Comparison of ENCODE assay signal across 7 mouse cellular contexts in the genomic region with DNA sequence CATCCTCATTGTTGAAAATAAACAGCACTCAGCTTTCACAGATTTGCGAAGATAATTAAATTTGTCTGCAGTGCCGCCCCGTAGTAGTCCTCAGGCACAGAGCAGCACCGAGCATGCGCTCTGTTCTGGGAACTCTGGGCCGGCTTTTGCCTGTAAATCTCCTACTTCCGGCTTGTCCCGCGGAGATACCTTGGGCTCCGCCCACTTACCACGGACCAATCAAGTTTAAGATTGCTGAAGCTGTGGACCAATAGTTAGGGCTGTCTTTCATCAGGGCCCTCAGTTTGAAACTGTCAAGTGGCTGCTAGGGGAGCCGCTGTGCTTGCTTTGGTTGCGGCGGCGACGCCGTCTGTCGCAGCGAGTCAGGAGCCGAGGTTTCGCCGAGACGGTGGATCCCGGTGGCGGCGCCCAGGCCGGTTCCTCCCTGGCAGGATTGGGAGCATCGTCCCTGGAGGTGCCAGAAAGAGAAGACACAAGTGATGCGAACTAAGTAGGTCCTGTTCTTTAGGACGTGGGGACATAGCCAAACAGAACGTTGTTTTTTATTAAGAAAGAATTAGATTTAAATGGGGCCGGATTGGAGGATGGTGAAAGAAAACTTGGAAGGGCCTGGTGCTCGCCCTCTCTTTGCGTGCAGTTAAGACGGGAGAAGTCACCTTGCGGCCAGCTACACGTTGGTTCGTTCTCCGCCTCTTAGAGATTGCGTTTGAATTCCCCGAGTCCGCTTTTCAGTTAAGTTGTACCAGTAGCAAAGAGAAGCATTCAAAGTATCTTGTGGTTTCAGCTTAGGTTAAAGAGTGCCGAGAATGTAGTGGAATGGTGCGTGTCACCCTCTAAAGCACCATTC. TPM values are rescaled to one million over a fixed set of nuclear protein-coding genes. Genes with fewer than 3 reads are reported as not detected.
DNase-seq lines count a peak whose midpoint lies in the region; ATAC-seq and TF ChIP-seq lines count a peak whose summit lies in the region.

Poc5 (plus strand) TSS at position 253 of the 847 bp plus-strand sequence.

- H3K4me1 ChIP-seq in embryonic facial prominence, embryonic 10.5 days, result peaks cover 11% of the 10 kb centered on the region
- H3K4me1 ChIP-seq in intestine, postnatal 0 days (replicated peaks; ENCODE audit: control insufficient read depth, insufficient read depth, low read length), result peaks cover 7% of the 10 kb centered on the region
- H3K4me1 ChIP-seq in midbrain, embryonic 12.5 days, result peaks cover 13% of the 10 kb centered on the region
- no peaks in the 10 kb centered on the region for H3K4me1 ChIP-seq in small intestine, adult 2 months (ENCODE audit: control insufficient read depth, insufficient read depth, insufficient read length, low read length)

- WGBS in embryonic facial prominence, embryonic 10.5 days, result under 1% methylated on average over 44 of the region's 44 CpGs
- under 1% methylated on average over 44 of the region's 44 CpGs for WGBS in intestine, postnatal 0 days
- WGBS in midbrain, embryonic 12.5 days, result under 1% methylated on average over 44 of the region's 44 CpGs
- under 1% methylated on average over 44 of the region's 44 CpGs for WGBS in small intestine, adult 2 months

- peak; percentile 98 for DNase-seq in adrenal gland, postnatal 10 days
- peak; percentile 96 for DNase-seq in embryonic facial prominence, embryonic 10.5 days (ENCODE audit: low spot score)
- peak; percentile 96 for DNase-seq in gonadal fat pad, adult 2 months (ENCODE audit: low read depth)
- DNase-seq in left cerebral cortex, postnatal 4 days, result peak; percentile 97

- no peaks in the 10 kb centered on the region for H3K27me3 ChIP-seq in embryonic facial prominence, embryonic 10.5 days (replicated peaks; ENCODE audit: low read depth, poor library complexity, severe bottlenecking)
- H3K27me3 ChIP-seq in intestine, postnatal 0 days (replicated peaks; ENCODE audit: control insufficient read depth, insufficient read depth, low read length), result no peaks in the 10 kb centered on the region
- no peaks in the 10 kb centered on the region for H3K27me3 ChIP-seq in midbrain, embryonic 12.5 days
- H3K27me3 ChIP-seq in small intestine, adult 2 months (ENCODE audit: control insufficient read depth, insufficient read depth, low read length), result no peaks in the 10 kb centered on the region

- ATAC-seq in intestine, postnatal 0 days, result peak; percentile 99
- ATAC-seq in midbrain, embryonic 12.5 days (ENCODE audit: low FRiP score, low read depth), result peak; percentile 100

- peak; percentile 62; the same call in 1 of the 2 replicates for TF ChIP-seq POLR2A in small intestine, adult 2 months (IDR thresholded peaks at IDR 0.05; ENCODE audit: low read depth, low read length)

- intact Hi-C loops in left cerebral cortex, postnatal 4 days (cut with DNase I), result loop anchor here (10.0 kb wide), 1 partner anchor 363 kb away; no protein-coding TSS in a partner anchor

- peak; percentile 1; the same call in 1 of the 2 replicates for TF ChIP-seq CTCF in intestine, postnatal 0 days (IDR thresholded peaks at IDR 0.05; ENCODE audit: low read depth)
- TF ChIP-seq CTCF in small intestine, adult 2 months (IDR thresholded peaks at IDR 0.05; ENCODE audit: extremely low read depth, insufficient read length, insufficient replicate concordance, low read depth, low read length), result peak; percentile 19; the same call in 1 of the 2 replicates

- H3K36me3 ChIP-seq in embryonic facial prominence, embryonic 10.5 days (replicated peaks), result peaks cover 33% of the 10 kb centered on the region
- H3K36me3 ChIP-seq in intestine, postnatal 0 days (ENCODE audit: control insufficient read depth, insufficient read depth), result peaks cover 21% of the 10 kb centered on the region
- H3K36me3 ChIP-seq in midbrain, embryonic 12.5 days, result peaks cover 28% of the 10 kb centered on the region
- peaks cover 11% of the 10 kb centered on the region for H3K36me3 ChIP-seq in small intestine, adult 2 months (ENCODE audit: control insufficient read depth, insufficient read depth, low read length)

- peak within 1 kb of the TSS; percentile 89 for H3K4me3 ChIP-seq in embryonic facial prominence, embryonic 10.5 days
- peak within 1 kb of the TSS; percentile 73 for H3K4me3 ChIP-seq in intestine, postnatal 0 days (ENCODE audit: low read depth, low read length)
- peak within 1 kb of the TSS; percentile 70 for H3K4me3 ChIP-seq in midbrain, embryonic 12.5 days
- peak within 1 kb of the TSS; percentile 87 for H3K4me3 ChIP-seq in small intestine, adult 2 months (ENCODE audit: low read depth, low read length)

- H3K9me3 ChIP-seq in embryonic facial prominence, embryonic 10.5 days, result no peaks in the 10 kb centered on the region
- H3K9me3 ChIP-seq in intestine, postnatal 0 days (ENCODE audit: control insufficient read depth), result no peaks in the 10 kb centered on the region
- H3K9me3 ChIP-seq in midbrain, embryonic 12.5 days, result no peaks in the 10 kb centered on the region

- H3K4me2 ChIP-seq in intestine, postnatal 0 days (replicated peaks; ENCODE audit: low read depth), result peak within 1 kb of the TSS; percentile 86
- H3K4me2 ChIP-seq in midbrain, embryonic 12.5 days (replicated peaks), result peak within 1 kb of the TSS; percentile 73

- peak within 1 kb of the TSS; percentile 84 for H3K27ac ChIP-seq in embryonic facial prominence, embryonic 10.5 days (replicated peaks)
- H3K27ac ChIP-seq in intestine, postnatal 0 days (ENCODE audit: low read depth, low read length), result peak within 1 kb of the TSS; percentile 58; the same call in 1 of the 2 replicates
- peak within 1 kb of the TSS; percentile 63 for H3K27ac ChIP-seq in midbrain, embryonic 12.5 days (replicated peaks)
- peak within 1 kb of the TSS; percentile 30; the same call in 1 of the 2 replicates for H3K27ac ChIP-seq in small intestine, adult 2 months (ENCODE audit: insufficient read depth, low read depth, low read length)

- peak within 1 kb of the TSS; percentile 68 for H3K9ac ChIP-seq in intestine, postnatal 0 days (ENCODE audit: low read depth, low read length)
- peak within 1 kb of the TSS; percentile 74 for H3K9ac ChIP-seq in midbrain, embryonic 12.5 days (replicated peaks)

RNA-seq across cellular contexts. Expression of gene Poc5, which starts in this region (rescaled TPM):
- 10 to 100 TPM; 11.9 to 16.7 TPM for total RNA-seq in adrenal gland, postnatal 10 days (2021)
- polyA plus RNA-seq in embryonic facial prominence, embryonic 10.5 days (2016; fragmentation: Nextera tagmentation; extraction: Ambion mirVana), result 17.7 and 20.0 TPM in 2 replicates
- 6.5 and 8.5 TPM in 2 replicates for polyA plus RNA-seq in gonadal fat pad, adult 2 months (2012; rRNA removed)
- 4.6 and 5.6 TPM in 2 replicates for polyA plus RNA-seq in intestine, postnatal 0 days (2015; fragmentation: Nextera tagmentation; extraction: Ambion mirVana)
- 10 to 100 TPM; 33.6 to 35.3 TPM for total RNA-seq in left cerebral cortex, postnatal 4 days (2021)
- polyA plus RNA-seq in midbrain, embryonic 12.5 days (2016; fragmentation: Nextera tagmentation; extraction: Ambion mirVana), result 23.5 and 26.1 TPM in 2 replicates
- polyA plus RNA-seq in small intestine, adult 2 months (2012; rRNA removed), result 1.2 and 1.7 TPM in 2 replicates

Comparison
In these comparisons a context has a peak if more than half of its experiments do, and no peak if none do; other contexts are left out.
1. Peak in every context shown above with its lines: DNase-seq, ATAC-seq, H3K4me3 ChIP-seq and H3K27ac ChIP-seq.
2. H3K27ac ChIP-seq: peak in every context shown above with its lines; median percentile 84 in embryonic facial prominence, embryonic 10.5 days; 63 in midbrain, embryonic 12.5 days; 58 in intestine, postnatal 0 days; 30 in small intestine, adult 2 months.